Mouse (Mus musculus) adrenal gland, adult (tissue): ENCODE measurements around the gene Ddah1.

Experiments used
- DNase-seq, 2 experiments: peaks; one replicate each; pipeline ENCODE4 v3.0.0; 2022 to 2023; ENCODE audit warnings: low spot score in 1 of 2; ENCODE audit not compliant: inconsistent age in 2 of 2

Ddah1 gene

GRCm38 (mm10) chr3:145941971-145942370 lies 183.5 kb downstream of the Ddah1 start:
- DNase-seq = peak; percentile 56 to 87
